Mouse (Mus musculus) lung, postnatal 0 days (tissue): ENCODE results near the gene Heatr5a.

Experiments
- CTCF ChIP-seq: IDR thresholded peaks from 2 replicates; pipeline ENCODE4 v1.5.1; 2016; ENCODE audit warnings: antibody characterized with exemption, mild to moderate bottlenecking
- EP300 ChIP-seq: IDR thresholded peaks from 2 replicates; pipeline ENCODE4 v1.6.1; 2016; ENCODE audit warnings: antibody characterized with exemption, mild to moderate bottlenecking, control low read depth

DNA sequence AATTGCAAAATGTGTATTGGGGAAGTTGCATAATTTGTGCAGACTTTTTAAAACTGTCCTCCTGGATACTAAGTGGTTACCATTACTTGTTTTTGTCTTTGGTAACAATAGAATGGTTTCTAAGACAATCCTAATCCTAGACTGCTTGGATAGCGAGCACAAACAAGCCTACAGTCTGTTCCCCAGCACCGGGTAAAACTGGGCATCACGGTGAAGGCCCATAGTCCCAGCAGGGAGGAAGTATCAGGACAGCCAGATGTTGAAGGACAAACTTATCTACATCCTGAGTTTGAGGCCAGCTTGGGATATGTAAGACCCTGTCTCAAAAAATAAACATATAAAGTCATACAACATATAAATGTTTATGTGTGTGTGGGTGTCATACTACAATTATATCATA, 135.9 kb downstream of the Heatr5a start:
- TF ChIP-seq CTCF = no peak
- TF ChIP-seq EP300 = no peak
